Mouse (Mus musculus): ENCODE results near the gene Mindy3. TPM values are rescaled to one million over a fixed set of nuclear protein-coding genes. Genes with fewer than 3 reads are reported as not detected.

Mindy3 gene
- polyA plus RNA-seq, 1 experiment from 2014 or later = 25.2 TPM

- no peak for TF ChIP-seq CTCF (IDR thresholded peaks at IDR 0.05; ENCODE audit: low read depth)
- Histone ChIP-seq H3K9me3 (ENCODE audit: control insufficient read depth) (no peaks in the 10 kb centered on the region), H3K4me1 (replicated peaks; ENCODE audit: control insufficient read depth, insufficient read depth, low read length) (0 out of 2 replicates have a peak, but pooled peaks cover 3% of the 10 kb centered on the region), H3K27ac (ENCODE audit: low read depth, low read length) (no peak overlapping the region), H3K4me2 (replicated peaks; ENCODE audit: low read depth) (no peak overlapping the region), H3K36me3 (ENCODE audit: control insufficient read depth, insufficient read depth) (no peaks in the 10 kb centered on the region), H3K9ac (ENCODE audit: low read depth, low read length) (no peak overlapping the region), H3K27me3 (replicated peaks; ENCODE audit: control insufficient read depth, insufficient read depth, low read length) (peaks cover 17% of the 10 kb centered on the region), H3K4me3 (ENCODE audit: low read depth, low read length) (no peak overlapping the region)
- ATAC-seq = 0 out of 2 replicates have a peak, but pooled peaks have one; percentile 48
- WGBS = 51% methylated on average over 9 of the region's 9 CpGs
Observed at GRCm38 (mm10) chr2:12305064-12305650, 114.1 kb downstream of the Mindy3 start.

GRCm38 (mm10) chr2:12301431-12302170 is 117.7 kb downstream of the Mindy3 start, which contains the start of gene Itga8:
TSS of gene Itga8 (minus strand) at chr2:12301922.
- Histone ChIP-seq H3K4me1 (replicated peaks; ENCODE audit: control insufficient read depth, insufficient read depth, low read length) (0 out of 2 replicates have a peak, but pooled peaks cover 3% of the 10 kb centered on the region), H3K9me3 (ENCODE audit: control insufficient read depth) (no peaks in the 10 kb centered on the region), H3K27ac (ENCODE audit: low read depth, low read length) (no peak within 1 kb of the TSS), H3K27me3 (replicated peaks; ENCODE audit: control insufficient read depth, insufficient read depth, low read length) (peaks cover 17% of the 10 kb centered on the region), H3K4me2 (replicated peaks; ENCODE audit: low read depth) (peak within 1 kb of the TSS; percentile 96), H3K36me3 (ENCODE audit: control insufficient read depth, insufficient read depth) (no peaks in the 10 kb centered on the region), H3K9ac (ENCODE audit: low read depth, low read length) (peak within 1 kb of the TSS; percentile 63), H3K4me3 (ENCODE audit: low read depth, low read length) (peak within 1 kb of the TSS; percentile 75)
- peak; percentile 80 for ATAC-seq
- WGBS = under 1% methylated on average over 56 of the region's 56 CpGs
- peak; percentile 94 for TF ChIP-seq CTCF (IDR thresholded peaks at IDR 0.05; ENCODE audit: low read depth)

GRCm38 (mm10) chr2:12300449-12301228 is 118.6 kb downstream of the Mindy3 start:
- Histone ChIP-seq H3K4me3 (ENCODE audit: low read depth, low read length) (peak overlapping the region; percentile 75), H3K4me1 (replicated peaks; ENCODE audit: control insufficient read depth, insufficient read depth, low read length) (0 out of 2 replicates have a peak, but pooled peaks cover 3% of the 10 kb centered on the region), H3K9ac (ENCODE audit: low read depth, low read length) (no peak overlapping the region), H3K9me3 (ENCODE audit: control insufficient read depth) (no peaks in the 10 kb centered on the region), H3K4me2 (replicated peaks; ENCODE audit: low read depth) (peak overlapping the region; percentile 96), H3K27ac (ENCODE audit: low read depth, low read length) (no peak overlapping the region), H3K36me3 (ENCODE audit: control insufficient read depth, insufficient read depth) (no peaks in the 10 kb centered on the region), H3K27me3 (replicated peaks; ENCODE audit: control insufficient read depth, insufficient read depth, low read length) (peaks cover 17% of the 10 kb centered on the region)
- TF ChIP-seq CTCF (IDR thresholded peaks at IDR 0.05; ENCODE audit: low read depth) = no peak
- ATAC-seq = no peak
- WGBS = 64% methylated on average over 15 of the region's 15 CpGs

GRCm38 (mm10) chr2:12297287-12297686 is 122.0 kb downstream of the Mindy3 start:
- 87% methylated on average over 5 of the region's 5 CpGs for WGBS

More at GRCm38 (mm10) chr2:12297287-12297686, 122.0 kb downstream of the Mindy3 start:
- no peak overlapping the region for H3K27ac ChIP-seq (ENCODE audit: low read depth, low read length)
- TF ChIP-seq CTCF (IDR thresholded peaks at IDR 0.05; ENCODE audit: low read depth) = peak; percentile 24; the same call in 1 of the 2 replicates
- no peak overlapping the region for H3K4me2 ChIP-seq (replicated peaks; ENCODE audit: low read depth)
- 0 out of 2 replicates have a peak, but pooled peaks cover 3% of the 10 kb centered on the region for H3K4me1 ChIP-seq (replicated peaks; ENCODE audit: control insufficient read depth, insufficient read depth, low read length)
- H3K27me3 ChIP-seq (replicated peaks; ENCODE audit: control insufficient read depth, insufficient read depth, low read length) = peaks cover 14% of the 10 kb centered on the region
- no peaks in the 10 kb centered on the region for H3K36me3 ChIP-seq (ENCODE audit: control insufficient read depth, insufficient read depth)
- H3K9ac ChIP-seq (ENCODE audit: low read depth, low read length) = no peak overlapping the region
- no peak for ATAC-seq
- no peak overlapping the region for H3K4me3 ChIP-seq (ENCODE audit: low read depth, low read length)
- H3K9me3 ChIP-seq (ENCODE audit: control insufficient read depth) = no peaks in the 10 kb centered on the region

Other genes starting within 250 kb of the Mindy3 start
- 5.2 and 5.5 TPM in 2 replicates for gene Itga8, start 117.5 kb downstream of the Mindy3 start, polyA plus RNA-seq (2015; fragmentation: Nextera tagmentation; extraction: Ambion mirVana)

Data from intestine, postnatal 0 days (tissue).